ENCODE assay signal across 8 mouse cellular contexts in genomic region chr2:164784869-164785420, GRCm38 (mm10). TPM values are rescaled to one million over a fixed set of nuclear protein-coding genes. Genes with fewer than 3 reads are reported as not detected.
DNase-seq lines count a peak whose midpoint lies in the region; ATAC-seq and TF ChIP-seq lines count a peak whose summit lies in the region.

No protein-coding gene starts in this region.

- H3K36me3 ChIP-seq in heart, embryonic 12.5 days = peaks cover 14% of the 10 kb centered on the region
- H3K36me3 ChIP-seq in MEL (ENCODE audit: control insufficient read depth in 1 of 2, insufficient read depth in 2 of 2, low read length in 2 of 2) = peaks cover 0 to 5% of the 10 kb centered on the region in 2 experiments; a peak in 1 of 4 replicates
- H3K36me3 ChIP-seq in hindbrain, embryonic 11.5 days (ENCODE audit: control insufficient read depth, insufficient read depth, low read length) = no peaks in the 10 kb centered on the region
- H3K36me3 ChIP-seq in midbrain, embryonic 11.5 days (ENCODE audit: control insufficient read depth, insufficient read depth, low read length) = no peaks in the 10 kb centered on the region

- peaks cover 29% of the 10 kb centered on the region for H3K4me1 ChIP-seq in heart, embryonic 12.5 days (replicated peaks)
- peaks cover 3 to 9% of the 10 kb centered on the region in 2 experiments; a peak in 3 of 4 replicates for H3K4me1 ChIP-seq in MEL (ENCODE audit: control insufficient read depth in 1 of 2, insufficient read depth in 2 of 2, low read length in 2 of 2)
- peaks cover 2% of the 10 kb centered on the region; the same call in 1 of the 2 replicates for H3K4me1 ChIP-seq in hindbrain, embryonic 11.5 days (replicated peaks; ENCODE audit: control insufficient read depth, insufficient read depth, low read length)
- H3K4me1 ChIP-seq in midbrain, embryonic 11.5 days (ENCODE audit: control insufficient read depth, insufficient read depth, low read length) = peaks cover 8% of the 10 kb centered on the region

- no peak for ATAC-seq in heart, embryonic 12.5 days (ENCODE audit: insufficient number of reproducible peaks, low FRiP score)
- no peak for ATAC-seq in hindbrain, embryonic 11.5 days (ENCODE audit: low FRiP score)
- ATAC-seq in midbrain, embryonic 11.5 days (ENCODE audit: low FRiP score) = no peak

- WGBS in heart, embryonic 12.5 days = 11% methylated on average over 7 of the region's 7 CpGs
- 25% methylated on average over 7 of the region's 7 CpGs for WGBS in hindbrain, embryonic 11.5 days
- 20% methylated on average over 7 of the region's 7 CpGs for WGBS in midbrain, embryonic 11.5 days

- H3K27ac ChIP-seq in heart, embryonic 12.5 days (ENCODE audit: poor library complexity, severe bottlenecking) = peak overlapping the region; percentile 86
- H3K27ac ChIP-seq in MEL (ENCODE audit: control insufficient read depth, low read depth, low read length) = peak overlapping the region; percentile 13; the same call in 1 of the 2 replicates
- no peak overlapping the region for H3K27ac ChIP-seq in hindbrain, embryonic 11.5 days (ENCODE audit: low read depth, low read length)
- no peak overlapping the region for H3K27ac ChIP-seq in midbrain, embryonic 11.5 days (ENCODE audit: low read depth, low read length)

- no peaks in the 10 kb centered on the region; the same call in 1 of the 2 replicates for H3K79me2 ChIP-seq in MEL (ENCODE audit: control insufficient read depth, insufficient read depth, low read length, poor library complexity)

- peak overlapping the region; percentile 78 for H3K4me2 ChIP-seq in heart, embryonic 12.5 days
- peak overlapping the region; percentile 56 for H3K4me2 ChIP-seq in hindbrain, embryonic 11.5 days (replicated peaks; ENCODE audit: low read depth, low read length)
- peak overlapping the region; percentile 87 for H3K4me2 ChIP-seq in midbrain, embryonic 11.5 days

- H3K27me3 ChIP-seq in heart, embryonic 12.5 days (replicated peaks) = no peaks in the 10 kb centered on the region
- H3K27me3 ChIP-seq in MEL (ENCODE audit: control insufficient read depth in 1 of 2, insufficient read depth in 2 of 2, low read length in 2 of 2) = no peaks in the 10 kb centered on the region
- no peaks in the 10 kb centered on the region for H3K27me3 ChIP-seq in hindbrain, embryonic 11.5 days (ENCODE audit: control insufficient read depth, insufficient read depth, low read length)
- no peaks in the 10 kb centered on the region for H3K27me3 ChIP-seq in midbrain, embryonic 11.5 days (ENCODE audit: control insufficient read depth, insufficient read depth, low read length)

- TF ChIP-seq EP300 in MEL (IDR thresholded peaks at IDR 0.05; ENCODE audit: low read depth in 1 of 2, low read length in 2 of 2) = peak in 1 of 2 experiments; percentile 13; a peak in 2 of 4 replicates

- TF ChIP-seq POLR2A in MEL (IDR thresholded peaks at IDR 0.05; ENCODE audit: control insufficient read depth in 1 of 2, insufficient read depth in 1 of 2, low read depth in 1 of 2, low read length in 2 of 2, poor library complexity in 1 of 2) = no peak

- H3K4me3 ChIP-seq in heart, embryonic 12.5 days = peak overlapping the region; percentile 66
- peak overlapping the region; percentile 63 to 88 for H3K4me3 ChIP-seq in MEL (ENCODE audit: control insufficient read depth in 1 of 2, insufficient read depth in 1 of 2, low read depth in 2 of 2, low read length in 2 of 2)
- peak overlapping the region; percentile 56 for H3K4me3 ChIP-seq in hindbrain, embryonic 11.5 days (ENCODE audit: low read depth, low read length)
- peak overlapping the region; percentile 66 for H3K4me3 ChIP-seq in midbrain, embryonic 11.5 days (ENCODE audit: low read depth, low read length)

- peak overlapping the region; percentile 83 for H3K9ac ChIP-seq in heart, embryonic 12.5 days
- peak overlapping the region; percentile 66 for H3K9ac ChIP-seq in MEL (ENCODE audit: control insufficient read depth, low read depth, low read length, poor library complexity, severe bottlenecking)
- peak overlapping the region; percentile 63 for H3K9ac ChIP-seq in hindbrain, embryonic 11.5 days (ENCODE audit: low read depth, low read length)
- peak overlapping the region; percentile 75 for H3K9ac ChIP-seq in midbrain, embryonic 11.5 days (ENCODE audit: low read length)

- intact Hi-C loops in left cerebral cortex, postnatal 25 days (cut with DNase I) = no loop called here

- no peaks in the 10 kb centered on the region for H3K9me3 ChIP-seq in heart, embryonic 12.5 days (replicated peaks)
- no peaks in the 10 kb centered on the region for H3K9me3 ChIP-seq in MEL (replicated peaks; ENCODE audit: insufficient read depth, low read length)
- no peaks in the 10 kb centered on the region for H3K9me3 ChIP-seq in hindbrain, embryonic 11.5 days (ENCODE audit: control insufficient read depth, low read length)
- H3K9me3 ChIP-seq in midbrain, embryonic 11.5 days (ENCODE audit: control insufficient read depth, low read length) = no peaks in the 10 kb centered on the region

- no peak for DNase-seq in heart, adult 18-20 months
- DNase-seq in MEL (ENCODE audit: low read depth, low spot score) = no peak
- peak; percentile 30 for DNase-seq in hindbrain, embryonic 11.5 days (ENCODE audit: low spot score)
- no peak for DNase-seq in midbrain, embryonic 11.5 days (ENCODE audit: low spot score, missing footprints)
- DNase-seq in left cerebral cortex, postnatal 25 days (ENCODE audit: low spot score in 2 of 2) = no peak
- DNase-seq in spleen, postnatal 10 days (ENCODE audit: low spot score in 2 of 2) = no peak
- DNase-seq in left cerebral cortex, adult 9 months (ENCODE audit: low spot score in 2 of 2) = no peak

- TF ChIP-seq RAD21 in MEL (IDR thresholded peaks at IDR 0.05; ENCODE audit: low read depth, low read length) = no peak

- no peak for TF ChIP-seq CTCF in MEL (IDR thresholded peaks at IDR 0.05 in 2 of 3, conservative IDR thresholded peaks at IDR 0.05 in 1 of 3; ENCODE audit: control insufficient read depth in 1 of 3, insufficient read depth in 1 of 3, low read depth in 2 of 3, low read length in 3 of 3, poor library complexity in 1 of 3, severe bottlenecking in 1 of 3)

TF ChIP-seq in MEL, 35 proteins besides CTCF, POLR2A, EP300 and RAD21 (continues in another document):
- TF ChIP-seq NRF1 (IDR thresholded peaks at IDR 0.05; ENCODE audit: insufficient read depth, low read depth, low read length, poor library complexity, severe bottlenecking) = no peak
- TF ChIP-seq TAL1 (IDR thresholded peaks at IDR 0.05; ENCODE audit: low read length) = peak; percentile 38
- no peak for TF ChIP-seq MAFK (IDR thresholded peaks at IDR 0.05; ENCODE audit: borderline replicate concordance, low read depth, low read length)

RNA-seq across cellular contexts. Expression of gene Snx21, which starts 0.7 kb away (rescaled TPM):
- polyA plus RNA-seq in heart, embryonic 12.5 days (2016; fragmentation: Nextera tagmentation; extraction: Ambion mirVana) = 30.8 and 31.7 TPM in 2 replicates
- 10 to 100 TPM; 23.9 to 25.6 TPM for total RNA-seq in heart, adult 18-20 months (2021)
- 3.8 and 4.0 TPM in 2 replicates for total RNA-seq in MEL (2012; rRNA removed)
- polyA plus RNA-seq in MEL (2012; ENCODE audit: insufficient read depth in 1 of 2, insufficient read length in 2 of 2, low read depth in 1 of 2, low replicate concordance in 2 of 2, missing spikeins in 1 of 2) = 1 to 10 TPM in 1 of 2 experiments, not detected in 1; 7.7 TPM
- 8.6 and 11.6 TPM in 2 replicates for polyA plus RNA-seq in hindbrain, embryonic 11.5 days (2014; fragmentation: Nextera tagmentation; extraction: Ambion mirVana)
- 10.4 and 11.7 TPM in 2 replicates for polyA plus RNA-seq in midbrain, embryonic 11.5 days (2014; fragmentation: Nextera tagmentation; extraction: Ambion mirVana)
- 10 to 100 TPM; 49.6 to 57.6 TPM for total RNA-seq in left cerebral cortex, postnatal 25 days (2021)

RNA-seq across cellular contexts. Expression of gene Tnnc2, which starts 5.2 kb away (rescaled TPM):
- 0.36 and 1.6 TPM in 2 replicates for polyA plus RNA-seq in heart, embryonic 12.5 days (2016; fragmentation: Nextera tagmentation; extraction: Ambion mirVana)
- total RNA-seq in heart, adult 18-20 months (2021) = 1 to 10 TPM in 1 of 2 experiments, not detected in 1; 1.2 TPM
- not detected in 2 replicates for total RNA-seq in MEL (2012; rRNA removed)
- not detected for polyA plus RNA-seq in MEL (2012; ENCODE audit: insufficient read depth in 1 of 2, insufficient read length in 2 of 2, low read depth in 1 of 2, low replicate concordance in 2 of 2, missing spikeins in 1 of 2)
- polyA plus RNA-seq in hindbrain, embryonic 11.5 days (2014; fragmentation: Nextera tagmentation; extraction: Ambion mirVana) = 4.8 and 7.1 TPM in 2 replicates
- polyA plus RNA-seq in midbrain, embryonic 11.5 days (2014; fragmentation: Nextera tagmentation; extraction: Ambion mirVana) = not detected in 2 replicates
- total RNA-seq in left cerebral cortex, postnatal 25 days (2021) = not detected

RNA-seq across cellular contexts. Expression of gene Ube2c, which starts 15.2 kb away (rescaled TPM):
- 455 and 459 TPM in 2 replicates for polyA plus RNA-seq in heart, embryonic 12.5 days (2016; fragmentation: Nextera tagmentation; extraction: Ambion mirVana)
- total RNA-seq in heart, adult 18-20 months (2021) = 1 to 10 TPM in 1 of 2 experiments, under 1 TPM in 1; 0.80 to 2.4 TPM
- total RNA-seq in MEL (2012; rRNA removed) = 170 and 177 TPM in 2 replicates
- polyA plus RNA-seq in MEL (2012; ENCODE audit: insufficient read depth in 1 of 2, insufficient read length in 2 of 2, low read depth in 1 of 2, low replicate concordance in 2 of 2, missing spikeins in 1 of 2) = 100 to 1,000 TPM; 257 to 365 TPM
- 498 and 520 TPM in 2 replicates for polyA plus RNA-seq in hindbrain, embryonic 11.5 days (2014; fragmentation: Nextera tagmentation; extraction: Ambion mirVana)
- polyA plus RNA-seq in midbrain, embryonic 11.5 days (2014; fragmentation: Nextera tagmentation; extraction: Ambion mirVana) = 520 and 544 TPM in 2 replicates
- total RNA-seq in left cerebral cortex, postnatal 25 days (2021) = under 1 TPM; 0.60 to 0.89 TPM

RNA-seq across cellular contexts. Expression of gene Acot8, which starts 19.7 kb away (rescaled TPM):
- 14.9 and 16.1 TPM in 2 replicates for polyA plus RNA-seq in heart, embryonic 12.5 days (2016; fragmentation: Nextera tagmentation; extraction: Ambion mirVana)
- total RNA-seq in heart, adult 18-20 months (2021) = 10 to 100 TPM; 12.4 to 12.5 TPM
- total RNA-seq in MEL (2012; rRNA removed) = 32.2 and 40.3 TPM in 2 replicates
- polyA plus RNA-seq in MEL (2012; ENCODE audit: insufficient read depth in 1 of 2, insufficient read length in 2 of 2, low read depth in 1 of 2, low replicate concordance in 2 of 2, missing spikeins in 1 of 2) = 10 to 100 TPM in 1 of 2 experiments, not detected in 1; 30.9 TPM
- 11.9 and 12.8 TPM in 2 replicates for polyA plus RNA-seq in hindbrain, embryonic 11.5 days (2014; fragmentation: Nextera tagmentation; extraction: Ambion mirVana)
- polyA plus RNA-seq in midbrain, embryonic 11.5 days (2014; fragmentation: Nextera tagmentation; extraction: Ambion mirVana) = 10.2 and 12.6 TPM in 2 replicates
- total RNA-seq in left cerebral cortex, postnatal 25 days (2021) = 10 to 100 TPM; 22.4 to 29.7 TPM

RNA-seq across cellular contexts. Expression of gene Zswim3, which starts 20.0 kb away (rescaled TPM):
- 5.4 and 6.7 TPM in 2 replicates for polyA plus RNA-seq in heart, embryonic 12.5 days (2016; fragmentation: Nextera tagmentation; extraction: Ambion mirVana)
- total RNA-seq in heart, adult 18-20 months (2021) = 1 to 10 TPM; 2.4 to 2.5 TPM
- 4.7 and 4.8 TPM in 2 replicates for total RNA-seq in MEL (2012; rRNA removed)
- polyA plus RNA-seq in MEL (2012; ENCODE audit: insufficient read depth in 1 of 2, insufficient read length in 2 of 2, low read depth in 1 of 2, low replicate concordance in 2 of 2, missing spikeins in 1 of 2) = 1 to 10 TPM in 1 of 2 experiments, not detected in 1; 5.9 TPM
- 13.3 and 13.7 TPM in 2 replicates for polyA plus RNA-seq in hindbrain, embryonic 11.5 days (2014; fragmentation: Nextera tagmentation; extraction: Ambion mirVana)
- polyA plus RNA-seq in midbrain, embryonic 11.5 days (2014; fragmentation: Nextera tagmentation; extraction: Ambion mirVana) = 11.4 and 12.6 TPM in 2 replicates
- total RNA-seq in left cerebral cortex, postnatal 25 days (2021) = 1 to 10 TPM; 8.8 to 9.6 TPM

Comparison
In these comparisons a context has a peak if more than half of its experiments do, and no peak if none do; other contexts are left out.
1. H3K27ac ChIP-seq: peak in heart, embryonic 12.5 days (single experiment) and MEL (single experiment); none in hindbrain, embryonic 11.5 days (single experiment) and midbrain, embryonic 11.5 days (single experiment).
2. Peak in every context shown above with its lines, with median percentiles within 50 percentile points of each other: H3K4me2 ChIP-seq, H3K4me3 ChIP-seq and H3K9ac ChIP-seq.